In the genomic region with DNA sequence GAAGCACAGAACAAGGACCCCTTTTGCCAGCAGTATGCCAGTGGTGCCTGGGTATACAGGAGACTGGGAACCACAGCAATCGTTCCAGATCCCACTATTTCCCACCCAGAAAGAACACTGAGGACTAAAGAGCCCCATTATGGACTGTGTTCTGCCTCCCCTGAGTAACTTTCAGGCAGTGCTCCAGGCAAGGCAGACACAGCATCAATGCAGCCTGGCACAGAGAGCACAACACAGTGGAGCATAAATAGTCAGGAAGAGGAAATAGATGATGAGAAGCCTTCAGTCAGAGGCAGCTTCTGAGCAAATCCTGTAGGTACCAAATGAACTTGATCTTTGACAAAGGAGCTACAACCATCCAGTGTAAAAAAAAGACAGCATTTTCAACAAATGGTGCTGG, we compare ENCODE assay signal across 15 mouse cellular contexts.
DNase-seq lines count a peak whose midpoint lies in the region.
"Had no signal": no experiment of that assay in that cellular context is flagged by ENCODE, and none has a peak within 500 bp of the region (broad histone marks: within the 10 kb centered on the region; RNA-seq: fewer than 3 reads in every experiment).

No protein-coding gene starts in this region.

- peak; percentile 45 to 60 for DNase-seq in cerebellum, adult 18-20 months
- no peak for DNase-seq in cerebellum, adult 11-12 months
- peak; percentile 17 to 53 for DNase-seq in cerebellum, postnatal 14 days
- DNase-seq in cerebellum, adult 11 months: no peak
- DNase-seq in layer of hippocampus, adult 11-12 months (ENCODE audit: low spot score): peak; percentile 26
- DNase-seq in layer of hippocampus, adult 18-20 months (ENCODE audit: low spot score in 2 of 2): no peak
- peak; percentile 76 for DNase-seq in brain, adult 2 months (ENCODE audit: low read depth, low spot score)
- DNase-seq: adrenal gland, adult 8-10 months; adrenal gland, postnatal 25 days; forebrain, postnatal 0 days; gastrocnemius, postnatal 10 days; gastrocnemius, postnatal 36 days; heart, adult 2 months; heart, postnatal 14 days; heart, postnatal 4 days had no signal

Comparison
In these comparisons a context has a peak if more than half of its experiments do, and no peak if none do; other contexts are left out.
1. DNase-seq: peak in cerebellum, adult 18-20 months (2 of 2), cerebellum, postnatal 14 days (2 of 2), layer of hippocampus, adult 11-12 months (single experiment) and brain, adult 2 months (single experiment); none in cerebellum, adult 11-12 months (single experiment), cerebellum, adult 11 months (single experiment) and layer of hippocampus, adult 18-20 months (0 of 2).